Mouse (Mus musculus) liver, adult 10 weeks (tissue): ENCODE measurements around the gene Maoa. TPM values are rescaled to one million over a fixed set of nuclear protein-coding genes. Genes with fewer than 3 reads are reported as not detected.

ENCODE experiments used
- polyA plus RNA-seq: library from polyadenylated mRNA; stranded (reverse); fragments of 350-450 nt; fragmentation: Illumina TruSeq; extraction: RNeasy Lipid Tissue Mini Kit (QIAGEN cat#74804); gene quantifications from one replicate; pipeline ENCODE4 v1.2.3, GENCODE M21; 2014; ENCODE audit warnings: low read depth, low replicate concordance

The Maoa gene
- 14.9 TPM for polyA plus RNA-seq

DNA sequence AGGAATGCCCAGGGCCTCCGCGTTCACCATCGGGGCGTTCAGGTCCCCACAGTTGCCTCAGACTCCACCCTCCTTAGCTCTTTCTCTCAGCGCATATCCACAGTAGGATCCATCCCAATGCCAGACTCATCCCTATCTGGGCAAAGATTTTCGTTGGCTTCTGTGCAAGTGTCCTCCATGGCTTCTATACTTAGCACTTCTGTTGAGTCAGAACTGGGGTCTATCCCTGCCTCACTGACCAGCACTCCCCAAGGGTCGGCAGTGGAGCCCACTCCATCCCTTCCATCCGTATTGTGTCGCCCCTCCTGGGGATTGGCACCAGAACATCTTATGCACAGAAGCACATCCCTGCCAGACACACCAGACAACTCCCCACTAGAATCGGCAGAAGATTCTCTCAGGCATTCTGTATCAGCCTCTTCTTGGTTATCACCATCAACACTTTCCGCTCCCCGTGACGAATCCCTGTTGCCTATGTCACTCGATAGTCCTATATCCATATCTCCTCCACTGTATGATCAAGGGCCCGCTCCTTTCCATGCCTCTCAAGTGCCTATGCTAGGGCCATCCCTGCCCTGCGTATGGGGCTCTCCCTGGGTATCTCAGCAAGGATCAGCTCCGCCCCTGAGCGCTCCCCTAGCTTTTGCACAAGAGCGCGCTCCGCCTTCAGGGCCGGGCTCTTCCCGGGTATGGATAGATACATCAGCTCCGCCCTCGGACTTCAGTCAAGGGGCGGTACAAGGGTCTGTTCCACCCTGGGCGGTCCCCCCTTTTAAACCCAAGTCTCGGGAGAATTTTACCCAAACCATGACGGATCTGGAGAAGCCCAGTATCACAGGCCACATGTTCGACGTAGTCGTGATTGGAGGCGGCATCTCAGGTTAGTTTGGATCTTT is at the start of gene Maoa:
TSS of gene Maoa (plus strand) at position 665 of the 896 bp plus-strand sequence.

Other genes with a start within 250 kb of the Maoa start
- not detected for gene Cypt1, start 96.8 kb upstream of the Maoa start, polyA plus RNA-seq
- gene Maob, start 197.7 kb downstream of the Maoa start, polyA plus RNA-seq = 597 TPM